Mouse (Mus musculus): ENCODE results near the gene Pth2.

DNA sequence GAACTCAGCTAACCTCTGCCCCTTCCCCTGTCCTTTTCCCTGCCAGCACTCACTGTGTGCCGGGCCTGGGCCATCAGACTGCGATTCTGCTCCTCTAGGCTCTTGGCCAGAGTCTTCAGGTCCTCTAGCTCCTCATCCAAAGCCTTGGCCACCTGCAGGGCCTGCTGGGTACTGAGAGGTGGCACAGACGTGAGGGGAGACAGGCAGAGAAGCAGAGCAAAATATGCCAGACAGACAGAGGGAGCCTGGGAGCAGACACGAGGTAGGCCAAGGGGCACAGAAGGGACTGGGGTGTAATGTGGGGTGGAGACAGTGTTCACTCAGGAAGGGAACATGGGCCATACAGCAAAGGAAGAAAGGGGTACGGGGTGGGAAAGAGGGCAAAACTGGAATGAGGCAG lies 12.6 kb downstream of the Pth2 start:
- TF ChIP-seq ZC3H11A (IDR thresholded peaks at IDR 0.05; ENCODE audit: borderline replicate concordance, low read depth, low read length) (no peak), ZNF384 (IDR thresholded peaks at IDR 0.05; ENCODE audit: low read depth, low read length) (no peak), HCFC1 (IDR thresholded peaks at IDR 0.05; ENCODE audit: borderline replicate concordance, insufficient read depth, low read length) (no peak)

Measured in ES-E14 (cell line).